Mouse (Mus musculus) urinary bladder, postnatal 36 days (tissue): ENCODE results near the gene Sbno2.

ENCODE experiments used
- DNase-seq, 2 experiments: peaks; one replicate each; pipeline ENCODE4 v3.0.0; 2022; ENCODE audit warnings: low spot score in 2 of 2, mixed read lengths in 1 of 2

Sbno2 gene

GRCm38 (mm10) chr10:80092690-80093089, 12.7 kb downstream of the Sbno2 start:
- DNase-seq, result no peak

GRCm38 (mm10) chr10:80091527-80091926, 13.8 kb downstream of the Sbno2 start:
- no peak for DNase-seq

- DNase-seq, result no peak
These were observed 16.2 kb downstream of the Sbno2 start for GRCm38 (mm10) chr10:80089146-80089545.

GRCm38 (mm10) chr10:80087483-80087882, 17.9 kb downstream of the Sbno2 start:
- DNase-seq, result no peak

- DNase-seq, result peak in 1 of 2 experiments; percentile 68
These were observed 18.5 kb downstream of the Sbno2 start for GRCm38 (mm10) chr10:80086847-80087246.

- DNase-seq, result no peak
These were observed 20.4 kb downstream of the Sbno2 start for GRCm38 (mm10) chr10:80084817-80085487.

GRCm38 (mm10) chr10:80081075-80081474, 24.3 kb downstream of the Sbno2 start:
- DNase-seq, result no peak

- no peak for DNase-seq
These were observed 24.8 kb downstream of the Sbno2 start for GRCm38 (mm10) chr10:80080396-80081070.

GRCm38 (mm10) chr10:80078366-80078765, 27.0 kb downstream of the Sbno2 start:
- no peak for DNase-seq

GRCm38 (mm10) chr10:80077312-80077711, 28.1 kb downstream of the Sbno2 start:
- DNase-seq, result no peak

- DNase-seq, result no peak
These were observed 29.0 kb downstream of the Sbno2 start for GRCm38 (mm10) chr10:80076386-80076785.

- no peak for DNase-seq
These were observed 29.4 kb downstream of the Sbno2 start for GRCm38 (mm10) chr10:80075924-80076323.

GRCm38 (mm10) chr10:80074813-80075601, 30.4 kb downstream of the Sbno2 start:
- DNase-seq, result peak; percentile 73 to 82

- no peak for DNase-seq
These were observed 32.5 kb downstream of the Sbno2 start for GRCm38 (mm10) chr10:80072623-80073489.

- no peak for DNase-seq
These were observed 33.9 kb downstream of the Sbno2 start for GRCm38 (mm10) chr10:80071516-80071900.

- DNase-seq, result peak; percentile 66 to 89
These were observed 34.4 kb downstream of the Sbno2 start for GRCm38 (mm10) chr10:80070837-80071515.

- no peak for DNase-seq
These were observed 35.4 kb downstream of the Sbno2 start for GRCm38 (mm10) chr10:80069948-80070450.

GRCm38 (mm10) chr10:80069251-80069650, 36.1 kb downstream of the Sbno2 start:
- DNase-seq, result no peak

- no peak for DNase-seq
These were observed 41.3 kb downstream of the Sbno2 start for GRCm38 (mm10) chr10:80063877-80064650.

GRCm38 (mm10) chr10:80063104-80063503, 42.3 kb downstream of the Sbno2 start:
- peak in 1 of 2 experiments; percentile 68 for DNase-seq
